13 mouse cellular contexts compared by ENCODE assay signal in the genomic region with DNA sequence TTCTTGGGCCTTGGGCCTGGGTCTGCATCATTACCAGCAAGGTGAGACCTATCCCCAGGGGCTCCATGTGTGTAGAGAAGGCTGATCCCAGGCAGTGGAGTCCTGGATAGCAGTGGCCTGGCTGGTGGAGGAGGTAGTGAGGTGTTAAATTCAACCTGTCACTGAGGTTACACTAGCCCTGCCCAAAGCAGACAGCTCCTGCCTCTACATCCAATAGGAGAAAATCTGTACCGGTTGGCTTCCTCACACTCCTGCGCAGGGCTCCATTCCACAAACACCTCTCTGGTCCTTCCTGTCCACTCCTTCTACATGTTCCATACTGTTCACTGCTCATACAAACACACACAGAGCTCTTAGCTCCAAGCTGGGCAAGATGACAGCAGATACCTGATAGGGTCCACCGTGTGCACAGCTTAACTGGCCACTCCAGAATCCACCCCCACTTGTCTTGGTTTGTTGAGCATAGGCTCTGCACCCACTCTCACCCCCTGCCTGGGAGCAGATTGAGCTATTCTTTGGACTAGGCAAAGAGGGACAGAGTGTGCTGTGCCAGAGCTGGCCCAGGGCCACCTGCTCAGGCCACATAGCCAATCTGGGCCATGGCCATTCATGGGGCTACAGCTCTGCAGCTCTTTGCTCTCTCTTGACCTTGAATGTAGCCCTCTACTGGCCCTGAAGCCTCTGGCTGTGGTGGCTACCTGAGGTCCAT. TPM values are rescaled to one million over a fixed set of nuclear protein-coding genes. Genes with fewer than 3 reads are reported as not detected.
DNase-seq lines count a peak whose midpoint lies in the region; ATAC-seq and TF ChIP-seq lines count a peak whose summit lies in the region.
"Had no signal": no experiment of that assay in that cellular context is flagged by ENCODE, and none has a peak within 500 bp of the region (broad histone marks: within the 10 kb centered on the region; RNA-seq: fewer than 3 reads in every experiment).

No protein-coding gene starts in this region.

- no peak overlapping the region for H3K4me2 ChIP-seq in intestine, embryonic 15.5 days (replicated peaks)

- H3K27ac ChIP-seq in left cerebral cortex, adult 2 months = peak overlapping the region; percentile 66
- H3K27ac ChIP-seq in intestine, embryonic 15.5 days = no peak overlapping the region
- H3K27ac ChIP-seq: embryonic facial prominence, embryonic 10.5 days; liver, embryonic 14.5 days; midbrain, embryonic 10.5 days; stomach, postnatal 0 days had no signal

- H3K4me1 ChIP-seq in intestine, embryonic 15.5 days (replicated peaks) = no peaks in the 10 kb centered on the region
- H3K4me1 ChIP-seq: embryonic facial prominence, embryonic 10.5 days; midbrain, embryonic 10.5 days had no signal

- DNase-seq in gastrocnemius, adult 18-20 months (ENCODE audit: low spot score) = peak; percentile 66
- DNase-seq in gastrocnemius, postnatal 10 days = no peak
- peak; percentile 46 to 57 for DNase-seq in left cerebral cortex, adult 2 months (ENCODE audit: extremely low spot score in 1 of 2, low spot score in 2 of 2)
- DNase-seq in left cerebral cortex, adult 9 months (ENCODE audit: low spot score in 2 of 2) = no peak
- peak; percentile 99 for DNase-seq in cerebellum, adult 9-11 months
- peak; percentile 66 to 70 for DNase-seq in layer of hippocampus, postnatal 36 days
- no peak for DNase-seq in embryo, embryonic 9.5 days (ENCODE audit: extremely low spot score)
- DNase-seq: B cell, adult 2 months had no signal

- no peak for TF ChIP-seq CTCF in left cerebral cortex, adult 2 months (IDR thresholded peaks at IDR 0.05)

- no peak overlapping the region for H3K4me3 ChIP-seq in left cerebral cortex, adult 2 months
- H3K4me3 ChIP-seq in intestine, embryonic 15.5 days (replicated peaks) = no peak overlapping the region
- H3K4me3 ChIP-seq: embryonic facial prominence, embryonic 10.5 days; midbrain, embryonic 10.5 days had no signal

- no peaks in the 10 kb centered on the region for H3K9me3 ChIP-seq in intestine, embryonic 15.5 days
- H3K9me3 ChIP-seq: embryonic facial prominence, embryonic 10.5 days; midbrain, embryonic 10.5 days had no signal

- H3K9ac ChIP-seq in intestine, embryonic 15.5 days = no peak overlapping the region
- H3K9ac ChIP-seq: liver, embryonic 14.5 days had no signal

- no peaks in the 10 kb centered on the region for H3K36me3 ChIP-seq in intestine, embryonic 15.5 days
- H3K36me3 ChIP-seq: embryonic facial prominence, embryonic 10.5 days; midbrain, embryonic 10.5 days had no signal

- intact Hi-C loops in left cerebral cortex, adult 2 months (cut with DNase I) = no loop called here

- WGBS in intestine, embryonic 15.5 days = 80% methylated on average over 3 of the region's 3 CpGs

- no peaks in the 10 kb centered on the region for H3K27me3 ChIP-seq in intestine, embryonic 15.5 days (replicated peaks)

- no peak for ATAC-seq in intestine, embryonic 15.5 days

RNA-seq across cellular contexts. Expression of a gene that starts 8.3 kb away (rescaled TPM):
- not detected for total RNA-seq in gastrocnemius, adult 18-20 months (2021)
- total RNA-seq in gastrocnemius, postnatal 10 days (2021) = 1 to 10 TPM; 1.7 to 9.6 TPM
- total RNA-seq in left cerebral cortex, adult 2 months (2021) = 1,000 to 10,000 TPM; 1,632 to 2,529 TPM
- total RNA-seq in layer of hippocampus, postnatal 36 days (2021) = 100 to 1,000 TPM; 435 to 800 TPM
- polyA plus RNA-seq in intestine, embryonic 15.5 days (2015; fragmentation: Nextera tagmentation; extraction: Ambion mirVana) = 4.6 and 5.8 TPM in 2 replicates
- polyA plus RNA-seq: embryonic facial prominence, embryonic 10.5 days; midbrain, embryonic 10.5 days had no signal

RNA-seq across cellular contexts. Expression of a gene that starts 15.6 kb away (rescaled TPM):
- not detected for total RNA-seq in gastrocnemius, adult 18-20 months (2021)
- not detected for total RNA-seq in gastrocnemius, postnatal 10 days (2021)
- total RNA-seq in left cerebral cortex, adult 2 months (2021) = not detected
- total RNA-seq in layer of hippocampus, postnatal 36 days (2021) = not detected
- polyA plus RNA-seq in intestine, embryonic 15.5 days (2015; fragmentation: Nextera tagmentation; extraction: Ambion mirVana) = not detected in 2 replicates
- polyA plus RNA-seq: embryonic facial prominence, embryonic 10.5 days; liver, embryonic 14.5 days; midbrain, embryonic 10.5 days; stomach, postnatal 0 days had no signal

RNA-seq across cellular contexts. Expression of a gene that starts 17.2 kb away (rescaled TPM):
- 10 to 100 TPM; 13.7 to 15.1 TPM for total RNA-seq in gastrocnemius, adult 18-20 months (2021)
- total RNA-seq in gastrocnemius, postnatal 10 days (2021) = 10 to 100 TPM; 23.5 to 25.2 TPM
- total RNA-seq in left cerebral cortex, adult 2 months (2021) = 10 to 100 TPM; 65.9 to 75.3 TPM
- 10 to 100 TPM; 46.2 to 62.8 TPM for total RNA-seq in layer of hippocampus, postnatal 36 days (2021)
- 28.0 and 33.2 TPM in 2 replicates for polyA plus RNA-seq in intestine, embryonic 15.5 days (2015; fragmentation: Nextera tagmentation; extraction: Ambion mirVana)

RNA-seq across cellular contexts. Expression of a gene that starts 21.5 kb away (rescaled TPM):
- total RNA-seq in gastrocnemius, adult 18-20 months (2021) = 1 to 10 TPM in 1 of 2 experiments, under 1 TPM in 1; 0.39 to 1.0 TPM
- total RNA-seq in gastrocnemius, postnatal 10 days (2021) = under 1 TPM in 1 of 2 experiments, not detected in 1; 0.52 TPM
- total RNA-seq in left cerebral cortex, adult 2 months (2021) = not detected
- under 1 TPM in 1 of 2 experiments, not detected in 1; 0.66 TPM for total RNA-seq in layer of hippocampus, postnatal 36 days (2021)
- 2.2 and 3.0 TPM in 2 replicates for polyA plus RNA-seq in intestine, embryonic 15.5 days (2015; fragmentation: Nextera tagmentation; extraction: Ambion mirVana)

RNA-seq across cellular contexts. Expression of a gene that starts 22.4 kb away (rescaled TPM):
- total RNA-seq in gastrocnemius, adult 18-20 months (2021) = 10 to 100 TPM; 81.5 to 84.3 TPM
- total RNA-seq in gastrocnemius, postnatal 10 days (2021) = 10 to 100 TPM; 65.5 to 66.7 TPM
- total RNA-seq in left cerebral cortex, adult 2 months (2021) = 100 to 1,000 TPM; 120 to 122 TPM
- total RNA-seq in layer of hippocampus, postnatal 36 days (2021) = 100 to 1,000 TPM; 115 to 116 TPM
- 57.5 and 65.2 TPM in 2 replicates for polyA plus RNA-seq in intestine, embryonic 15.5 days (2015; fragmentation: Nextera tagmentation; extraction: Ambion mirVana)

Comparison
In these comparisons a context has a peak if more than half of its experiments do, and no peak if none do; other contexts are left out.
1. DNase-seq: peak in gastrocnemius, adult 18-20 months (single experiment), left cerebral cortex, adult 2 months (2 of 2), cerebellum, adult 9-11 months (single experiment) and layer of hippocampus, postnatal 36 days (2 of 2); none in gastrocnemius, postnatal 10 days (single experiment), left cerebral cortex, adult 9 months (0 of 2) and embryo, embryonic 9.5 days (single experiment).
2. RNA of a gene that starts 8.3 kb away (total RNA-seq): 1,632 to 2,529 TPM in left cerebral cortex, adult 2 months and 435 to 800 TPM in layer of hippocampus, postnatal 36 days; 1.7 to 9.6 TPM in gastrocnemius, postnatal 10 days and not detected in gastrocnemius, adult 18-20 months; every median in the first group is over 10 times any median in the second.